Mouse (Mus musculus) cortical plate, adult 2 months (tissue): Measurements from ENCODE around the gene Gna11.

ENCODE experiments used
- CTCF ChIP-seq: fragments of 200-500 bp; IDR thresholded peaks from 2 replicates; pipeline ENCODE4 v1.5.1; 2011; ENCODE audit warnings: mild to moderate bottlenecking, control low read depth, low read length; ENCODE audit not compliant: insufficient read depth; ENCODE audit errors: extremely low read depth
- POLR2A ChIP-seq: fragments of 200-500 bp; IDR thresholded peaks from 2 replicates; pipeline ENCODE4 v1.6.1; 2011; ENCODE audit warnings: mild to moderate bottlenecking, low read length, control low read depth; ENCODE audit not compliant: insufficient read depth; ENCODE audit errors: extremely low read depth

DNA sequence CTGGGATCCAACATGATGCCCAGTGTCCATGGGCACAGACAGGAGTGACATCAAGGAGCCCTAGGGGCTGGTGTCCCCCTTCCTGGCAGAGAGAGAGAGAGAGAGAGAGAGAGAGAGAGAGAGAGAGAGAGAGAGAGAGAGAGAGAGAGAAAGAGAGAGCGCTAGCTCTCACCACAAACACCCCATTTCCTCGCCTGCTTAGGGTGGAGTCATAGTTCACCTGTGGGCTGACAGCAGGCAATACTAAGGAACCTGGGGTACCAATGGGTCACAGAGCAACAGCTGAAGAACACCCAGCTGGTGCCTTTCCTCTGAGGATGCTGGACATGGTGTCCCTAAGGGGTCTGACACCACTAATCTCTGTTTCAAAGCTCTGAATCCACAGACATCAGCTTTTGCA, 7.6 kb downstream of the Gna11 start:
- TF ChIP-seq POLR2A (no peak), CTCF (no peak)
